Mouse (Mus musculus): ENCODE results near the gene Syn2.

Gene Syn2

DNA sequence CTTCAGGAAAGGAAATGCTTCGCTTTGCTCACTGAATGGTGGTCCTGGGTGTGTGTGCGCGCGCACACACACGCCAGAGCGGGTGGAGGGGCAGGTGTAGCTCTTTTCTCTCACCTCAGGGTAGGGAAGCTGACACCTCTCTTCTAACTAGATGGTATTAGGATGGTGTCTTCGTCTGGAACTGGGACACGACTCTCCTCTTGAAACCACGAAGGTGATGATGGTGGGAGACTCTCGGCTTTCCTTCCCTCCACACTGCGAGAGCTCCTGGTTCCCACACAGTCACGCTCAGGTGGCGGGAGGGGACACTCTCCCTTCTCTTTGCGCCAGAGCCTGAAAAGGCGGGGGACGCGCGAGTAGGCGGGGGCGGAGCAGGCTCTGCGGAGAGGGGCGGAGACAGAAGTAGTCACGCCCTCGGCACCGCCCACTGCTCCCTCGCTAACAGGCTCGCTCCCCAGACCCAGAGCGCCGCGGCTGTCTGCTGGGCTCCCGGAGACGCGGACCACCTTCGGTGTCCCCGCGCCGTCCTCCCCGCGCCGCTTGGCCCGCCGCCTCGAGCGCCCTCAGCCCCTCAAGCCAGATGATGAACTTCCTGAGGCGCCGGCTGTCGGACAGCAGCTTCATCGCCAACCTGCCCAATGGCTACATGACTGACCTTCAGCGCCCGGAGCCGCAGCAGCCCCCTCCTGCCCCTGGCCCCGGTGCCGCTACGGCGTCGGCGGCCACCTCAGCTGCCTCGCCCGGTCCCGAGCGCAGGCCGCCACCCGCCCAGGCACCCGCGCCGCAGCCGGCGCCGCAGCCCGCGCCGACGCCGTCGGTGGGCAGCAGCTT lies at the start of gene Syn2:
Gene Syn2 (plus strand): TSS at position 402 of the 831 bp plus-strand sequence.
- DNase-seq: peak; percentile 91

DNA sequence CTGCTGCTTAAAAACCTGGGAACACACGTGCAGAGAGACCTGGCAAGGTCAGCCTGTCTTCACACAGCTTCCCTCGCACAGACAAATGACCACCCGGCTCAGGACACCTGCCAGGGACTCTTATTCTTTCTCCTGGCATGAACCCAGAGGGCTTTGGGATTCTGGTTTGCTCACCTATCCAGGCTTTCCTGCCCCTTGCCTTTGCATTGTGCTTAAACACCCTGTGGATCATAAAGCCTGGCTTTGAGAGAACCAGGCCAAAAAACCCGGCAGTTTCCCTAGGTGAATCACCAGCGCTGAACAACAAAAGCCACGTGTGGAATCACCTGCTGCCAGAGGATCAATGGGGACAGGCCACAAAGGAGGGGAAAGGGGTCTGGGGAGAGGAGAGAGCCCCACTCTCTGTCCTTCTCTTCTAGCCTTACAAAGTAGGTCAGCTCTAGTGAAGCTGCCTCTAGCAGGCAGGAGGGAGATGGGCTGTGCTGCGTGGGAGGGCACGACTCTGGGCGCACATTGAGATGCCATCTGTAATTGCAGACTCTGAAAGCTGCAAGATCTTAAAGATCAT lies 49.3 kb upstream of the Syn2 start:
- peak; percentile 57 for DNase-seq

DNA sequence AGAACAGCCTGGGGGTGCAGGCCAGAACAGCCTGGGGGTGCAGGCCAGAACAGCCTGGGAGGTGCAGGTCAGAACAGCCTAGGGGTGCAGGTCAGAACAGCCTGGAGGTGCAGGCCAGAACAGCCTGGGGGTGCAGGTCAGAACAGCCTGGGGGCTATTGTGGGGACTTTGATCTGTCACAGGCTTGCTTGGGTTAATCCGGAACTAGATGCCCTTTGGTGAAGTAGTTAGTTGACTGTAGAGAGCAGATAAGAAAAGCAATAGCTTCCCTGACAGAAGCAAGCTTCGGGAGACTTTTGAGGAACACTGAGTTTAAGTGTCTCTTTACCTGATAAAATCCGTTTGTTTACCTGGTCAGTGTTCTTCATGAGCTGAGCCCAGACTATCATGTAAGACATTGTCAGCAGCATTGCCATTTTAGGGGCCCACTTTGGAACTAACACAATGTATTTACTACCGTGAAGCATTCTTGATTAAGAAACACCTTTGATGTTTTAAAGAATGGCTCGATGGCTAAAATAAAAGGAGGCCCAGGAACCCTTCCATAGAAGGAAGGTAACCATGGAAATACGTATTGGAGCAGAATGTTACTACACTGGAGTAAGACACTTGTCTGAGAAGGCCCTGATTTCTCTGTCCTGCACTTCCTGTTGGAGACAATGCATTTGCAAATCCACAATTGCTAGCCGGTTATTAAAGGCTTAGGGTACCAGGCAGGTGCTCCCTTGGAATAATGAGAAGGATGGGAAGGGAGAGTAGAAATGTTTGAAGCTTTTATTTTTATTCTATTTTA lies 46.2 kb upstream of the Syn2 start:
- no peak for DNase-seq

DNA sequence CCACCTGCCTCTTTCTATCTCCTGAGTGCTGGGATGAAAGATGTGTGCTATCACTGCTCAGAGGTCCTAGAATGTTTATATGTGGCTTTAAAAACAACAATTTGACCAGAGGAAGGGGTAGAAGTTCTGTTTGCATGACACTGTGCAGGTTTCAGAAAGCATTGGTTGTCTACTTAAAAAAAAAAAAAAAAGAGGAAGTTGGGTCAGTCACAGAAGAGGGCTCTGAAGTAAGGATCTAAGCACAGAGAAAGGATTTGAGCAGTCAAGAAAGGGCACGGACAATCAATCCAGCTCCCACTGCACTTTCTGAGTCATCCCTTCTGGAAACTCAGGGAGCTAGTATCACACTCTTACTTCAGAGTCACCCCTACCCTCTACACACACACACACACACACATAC lies 43.0 kb upstream of the Syn2 start:
- no peak for DNase-seq

DNA sequence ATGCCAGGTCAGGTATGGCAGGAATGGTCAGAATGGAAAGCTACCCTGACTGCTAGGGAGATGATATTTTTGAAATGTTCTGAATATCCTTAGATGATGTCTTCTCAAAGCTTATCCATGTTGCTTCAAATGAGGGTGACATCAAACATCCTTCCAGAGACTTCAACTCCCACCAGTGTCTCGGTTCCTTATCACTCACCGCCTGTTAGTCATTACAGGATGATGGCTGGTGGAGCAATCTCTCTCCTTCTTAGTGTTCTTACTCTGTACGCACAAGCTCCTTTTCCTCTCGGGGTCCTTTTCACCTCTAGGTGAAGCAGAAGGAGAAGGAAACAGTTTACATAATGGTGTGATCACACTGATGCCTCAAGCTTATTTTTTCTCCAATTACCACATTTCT lies 32.2 kb upstream of the Syn2 start:
- no peak for DNase-seq

DNA sequence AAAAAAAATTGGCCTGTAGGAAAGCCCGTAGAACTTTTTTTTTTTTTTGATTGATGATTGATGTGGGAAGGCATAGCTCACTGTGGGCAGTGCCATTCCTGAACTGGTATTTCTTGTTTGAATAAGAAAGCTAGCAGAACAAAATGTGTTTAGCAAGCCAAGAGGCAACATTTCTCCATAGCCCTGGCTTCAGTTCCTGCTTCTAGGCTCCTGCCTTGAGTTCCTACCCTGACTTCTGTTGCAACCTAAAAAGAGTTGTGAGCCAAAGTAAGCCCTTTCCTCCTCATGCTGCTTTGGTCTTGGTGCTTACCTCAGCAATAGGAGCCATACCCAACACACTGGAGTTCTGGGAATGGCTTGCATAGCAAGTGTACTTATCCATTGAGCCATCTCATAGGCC lies 23.3 kb upstream of the Syn2 start:
- DNase-seq: no peak

DNA sequence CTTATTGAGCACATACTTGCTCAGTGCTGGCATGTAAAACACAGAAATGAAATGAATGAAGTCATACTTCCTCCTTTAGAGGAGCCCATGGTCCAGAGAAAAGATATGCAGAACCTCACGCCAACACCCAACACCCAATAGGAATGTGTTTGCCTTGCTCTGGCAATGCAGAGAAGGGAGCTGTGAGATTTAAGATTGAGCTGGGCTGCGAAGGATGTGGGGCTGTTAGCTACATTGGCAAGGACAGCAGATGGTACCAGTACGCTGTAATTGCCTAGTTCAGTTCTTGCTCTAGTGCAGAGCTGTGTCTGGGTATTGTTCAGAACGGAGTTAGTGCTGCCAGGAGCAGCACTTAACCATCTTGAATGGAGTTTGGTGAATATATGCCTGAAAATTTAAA lies 12.5 kb upstream of the Syn2 start:
- DNase-seq: no peak

DNA sequence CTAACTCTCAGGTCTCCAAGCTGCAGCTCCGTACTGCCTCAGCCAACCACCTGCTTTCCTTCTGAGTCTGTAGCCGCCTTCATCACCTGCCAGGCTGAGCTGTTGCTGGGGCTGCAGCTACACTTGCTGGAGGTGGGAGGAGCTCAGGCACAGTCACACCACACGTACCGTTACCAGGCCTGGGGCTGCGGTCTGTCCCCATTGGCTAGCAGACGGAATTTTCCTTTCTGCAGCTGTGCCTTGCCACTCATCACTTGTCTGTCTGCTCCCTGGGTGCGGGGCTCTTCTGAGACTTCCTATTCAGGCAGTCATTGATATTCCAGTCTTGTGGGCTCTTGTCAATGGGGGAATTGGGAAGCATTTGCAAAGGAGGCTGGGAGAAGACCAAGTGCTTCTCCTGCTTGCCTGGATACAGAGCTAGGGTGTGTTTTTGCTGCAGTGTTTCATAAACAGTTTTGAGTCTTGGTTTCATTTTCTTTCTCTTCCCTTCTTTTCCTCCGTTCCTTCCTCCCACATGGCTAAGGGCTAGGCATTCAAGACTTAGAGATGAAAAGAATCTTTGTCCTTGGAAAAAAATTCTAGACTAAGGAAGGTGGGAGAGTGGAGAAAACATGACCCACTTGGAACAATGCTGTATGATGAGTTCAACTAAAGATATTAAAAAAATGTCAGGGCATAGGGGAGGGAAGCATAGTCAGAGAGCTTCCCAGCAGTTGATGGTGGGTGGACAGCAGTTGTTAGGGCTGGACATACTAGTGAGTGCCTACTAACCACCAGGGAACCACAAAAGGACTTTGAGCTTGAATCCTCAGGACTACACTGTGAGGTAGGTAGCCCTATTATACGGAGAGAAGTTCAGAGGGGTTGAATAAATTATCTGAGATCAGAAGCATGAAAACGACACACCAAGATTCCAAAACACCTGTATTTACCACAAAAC lies 11.2 kb upstream of the Syn2 start:
- DNase-seq: peak; percentile 59

DNA sequence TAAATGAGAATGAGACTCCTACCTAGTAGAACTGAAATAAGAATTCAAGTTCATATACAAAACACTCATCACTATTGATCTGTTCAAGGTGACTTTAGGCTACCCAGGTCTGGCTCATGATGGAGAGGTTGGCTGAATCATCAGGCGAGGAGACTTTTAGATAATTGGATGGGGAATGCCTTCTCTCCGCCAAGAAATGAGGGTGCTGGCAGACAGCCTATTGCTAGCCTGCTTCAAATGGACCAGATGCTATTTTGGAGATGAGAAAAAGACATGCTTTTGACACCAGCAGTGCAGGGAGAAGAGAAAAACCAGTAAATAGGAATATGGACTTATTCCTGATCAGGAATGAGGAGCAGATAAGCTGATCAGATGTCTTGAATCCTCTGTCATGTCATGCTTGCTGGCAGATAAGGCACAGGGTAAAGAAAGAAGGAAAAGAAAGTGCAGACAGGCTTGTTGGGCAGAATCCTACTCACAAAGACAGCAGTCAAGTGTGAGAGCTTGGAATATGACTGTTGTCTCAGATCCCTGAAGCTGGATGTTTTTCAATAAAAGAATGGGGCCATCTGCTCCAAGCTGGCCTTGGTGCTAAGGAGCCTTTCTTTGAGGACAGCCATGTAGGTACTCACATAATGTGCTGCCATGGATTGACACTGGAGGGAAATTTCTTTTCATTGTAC lies 9.9 kb upstream of the Syn2 start:
- DNase-seq: no peak

DNA sequence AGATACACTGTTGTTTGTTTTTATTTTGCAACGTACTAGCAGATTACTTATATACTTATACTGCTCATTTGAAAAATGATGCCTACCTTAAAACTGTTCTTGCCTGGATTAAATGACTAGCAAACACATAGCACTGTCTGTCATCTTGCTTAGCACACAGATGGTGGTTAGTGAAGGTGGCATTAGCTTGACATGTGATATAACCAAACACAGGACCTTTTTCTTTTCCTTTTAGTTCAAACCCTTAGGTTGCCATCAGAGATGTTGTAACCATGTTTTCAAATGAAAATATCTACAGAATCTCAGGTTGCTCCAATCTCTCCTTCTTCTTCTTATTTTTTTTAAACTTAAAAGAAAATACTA lies 9.4 kb upstream of the Syn2 start:
- DNase-seq: no peak

DNA sequence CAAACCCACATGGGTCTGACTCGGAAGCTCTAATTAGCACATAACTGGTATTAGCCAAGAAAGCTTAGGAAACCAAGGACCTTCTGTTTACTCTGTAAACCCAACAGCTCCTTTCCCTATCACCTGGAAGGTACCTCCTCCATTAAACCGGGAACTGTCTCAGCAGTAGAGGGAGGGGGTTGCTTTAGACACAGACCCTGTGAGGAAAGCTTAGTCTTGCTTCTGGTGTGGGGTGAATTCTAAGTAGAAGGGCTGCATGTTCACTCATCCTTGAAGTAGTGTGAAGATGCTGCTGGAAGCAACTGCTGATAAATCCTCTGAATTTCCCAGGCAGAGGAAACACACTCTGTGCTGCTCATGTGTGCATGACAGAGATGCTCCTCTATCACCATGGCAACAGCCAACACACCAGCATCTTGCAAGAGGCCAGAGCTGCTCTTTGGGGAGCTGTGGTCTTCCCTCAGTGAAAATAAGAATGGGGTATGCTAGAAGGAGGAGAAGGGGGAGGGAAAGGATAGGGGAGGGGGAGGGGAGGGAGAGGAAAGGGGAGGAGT lies 8.4 kb upstream of the Syn2 start:
- peak; percentile 74 for DNase-seq

DNA sequence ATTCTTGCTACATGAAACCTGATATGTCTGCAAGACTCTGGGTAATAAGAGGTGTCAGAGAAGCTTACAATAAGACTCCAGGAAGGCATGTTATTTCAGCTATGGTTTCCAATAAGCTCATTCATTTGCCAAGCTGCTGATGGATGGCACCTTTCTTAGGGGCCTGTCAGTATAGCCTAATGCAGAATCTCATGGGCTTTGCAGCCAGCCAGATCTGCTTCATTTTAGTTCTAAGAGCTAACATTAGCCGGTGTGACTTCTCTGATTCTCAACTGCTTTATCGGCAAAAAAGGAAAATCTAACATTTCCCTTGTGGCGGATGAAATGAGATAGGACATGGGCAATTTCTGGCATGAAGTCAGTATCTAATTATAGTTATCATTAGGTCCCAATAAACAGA lies 7.9 kb upstream of the Syn2 start:
- DNase-seq: no peak

DNA sequence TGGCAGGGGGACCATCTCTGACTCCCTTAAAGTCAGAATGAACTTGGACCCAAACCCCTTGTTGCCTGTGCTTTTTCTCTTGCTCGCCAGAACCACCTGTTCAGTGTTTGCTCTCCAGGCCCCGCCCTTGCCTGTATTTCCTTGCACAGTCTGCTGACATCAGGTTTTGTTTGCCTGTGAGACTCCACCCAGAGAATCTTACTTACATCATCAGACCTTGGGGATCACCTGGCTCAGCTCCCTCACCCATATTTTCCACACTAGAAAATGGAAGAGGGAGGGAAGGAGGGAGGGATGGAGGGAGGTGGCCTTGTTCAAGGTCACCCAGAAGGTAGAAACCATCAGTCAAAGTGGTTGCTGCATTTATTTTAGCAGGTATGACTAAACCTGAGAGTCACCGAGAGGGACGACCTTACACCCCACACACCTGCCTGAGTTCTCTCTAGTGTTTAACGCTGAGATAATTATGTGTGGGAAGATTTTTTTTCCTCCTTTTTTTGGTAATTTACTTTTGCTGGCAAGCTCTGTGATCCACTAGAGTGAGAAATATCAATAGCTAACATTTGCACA lies 7.4 kb upstream of the Syn2 start:
- no peak for DNase-seq

DNA sequence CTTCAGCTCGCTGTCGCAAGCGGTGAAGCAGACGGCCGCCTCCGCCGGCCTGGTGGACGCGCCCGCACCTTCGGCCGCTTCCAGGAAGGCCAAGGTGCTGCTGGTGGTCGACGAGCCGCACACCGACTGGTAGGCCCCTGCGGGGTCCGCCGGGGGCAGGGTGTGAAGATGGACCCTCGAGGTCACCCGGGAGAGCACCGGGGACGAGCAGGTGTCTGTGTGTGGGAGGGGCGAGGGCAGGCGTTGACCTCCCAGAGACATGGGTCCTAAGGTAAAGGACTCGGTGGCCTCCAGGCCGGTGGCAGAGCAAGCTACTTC lies 589 bp downstream of the Syn2 start:
- DNase-seq: no peak

DNA sequence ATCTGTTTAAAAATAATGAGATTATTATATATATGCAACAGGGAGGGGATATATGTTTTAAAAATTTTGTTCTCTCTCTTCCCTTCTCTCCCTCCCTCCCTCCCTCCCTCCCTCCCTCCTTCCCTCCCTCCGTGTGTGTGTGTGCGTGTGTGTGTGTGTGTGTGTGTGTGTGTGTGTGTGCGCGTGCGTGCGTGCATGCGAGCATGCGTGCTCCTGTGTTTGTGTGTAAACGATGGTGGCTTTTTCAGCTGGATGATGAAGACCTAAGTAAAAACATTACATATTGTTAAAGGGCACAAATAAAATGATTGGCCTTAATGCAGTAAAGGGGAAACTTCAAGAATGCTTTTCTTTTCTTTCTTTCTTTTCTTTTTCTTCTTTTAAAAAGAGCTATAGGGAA lies 1.5 kb downstream of the Syn2 start:
- no peak for DNase-seq

DNA sequence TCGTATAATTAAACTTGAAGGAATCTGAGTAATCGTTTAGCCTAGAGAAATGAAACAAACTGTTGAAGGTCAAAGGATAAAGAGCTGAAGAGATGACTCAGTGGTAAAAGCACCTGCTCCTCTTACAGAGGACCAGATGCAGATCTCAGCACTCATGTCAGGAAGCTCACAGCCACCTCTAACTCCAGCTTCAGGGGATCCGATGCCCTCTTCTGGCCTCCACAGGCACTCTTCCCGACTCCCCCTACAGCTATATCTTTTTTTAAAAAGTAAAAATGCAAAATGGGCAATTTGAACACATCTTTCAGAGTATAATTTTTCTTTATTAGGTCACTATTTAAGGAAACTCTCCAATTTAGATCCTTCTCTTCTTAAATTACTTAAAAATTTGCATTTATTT lies 6.7 kb downstream of the Syn2 start:
- DNase-seq: no peak

DNA sequence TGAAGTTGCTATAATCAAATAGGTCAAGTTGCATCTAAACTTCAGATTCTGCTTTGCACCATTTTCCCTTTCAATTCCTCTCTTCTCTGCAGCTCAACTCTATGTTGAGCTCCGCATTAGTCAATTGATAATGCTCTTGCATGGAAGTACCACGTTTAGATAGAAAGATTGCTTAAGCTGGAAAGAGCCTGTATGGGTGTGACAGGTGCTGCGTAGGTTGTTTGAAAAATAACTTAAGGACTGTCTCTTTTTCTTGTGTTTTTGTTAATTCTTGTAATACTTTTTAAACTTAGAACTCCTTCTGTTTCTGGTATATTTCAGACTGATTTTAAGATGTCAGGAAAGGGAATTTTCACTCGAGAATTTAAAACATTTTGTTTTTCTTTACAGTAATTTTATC lies 26.5 kb downstream of the Syn2 start:
- no peak for DNase-seq

DNA sequence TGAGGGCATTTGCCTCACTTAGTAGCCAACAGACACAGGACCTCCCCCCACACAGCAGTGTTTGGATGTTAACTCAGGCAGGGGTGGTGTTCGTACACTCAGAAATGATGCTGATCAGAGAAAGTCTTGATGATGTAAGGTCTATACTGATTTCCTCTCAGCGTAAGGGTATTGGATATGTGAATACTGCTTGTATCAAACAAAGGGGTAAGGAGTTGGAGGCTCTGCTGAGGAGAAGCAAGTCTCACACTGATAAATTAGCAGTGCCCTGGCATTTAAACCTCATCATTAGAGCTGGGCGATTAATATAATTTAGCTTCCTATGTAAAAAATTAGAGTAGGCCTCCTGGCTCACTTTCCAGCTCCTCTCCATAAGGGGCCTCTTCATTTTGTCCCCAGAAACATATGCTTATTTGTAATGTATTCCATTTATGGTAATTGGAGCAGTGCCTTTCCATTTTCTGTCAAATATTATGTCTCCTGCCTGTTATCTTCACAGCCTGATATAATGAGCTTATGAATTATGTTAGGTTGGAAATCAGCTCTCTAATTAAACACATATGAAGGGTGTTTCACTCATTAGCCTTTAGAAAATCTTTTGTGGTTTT lies 31.3 kb downstream of the Syn2 start:
- no peak for DNase-seq

DNA sequence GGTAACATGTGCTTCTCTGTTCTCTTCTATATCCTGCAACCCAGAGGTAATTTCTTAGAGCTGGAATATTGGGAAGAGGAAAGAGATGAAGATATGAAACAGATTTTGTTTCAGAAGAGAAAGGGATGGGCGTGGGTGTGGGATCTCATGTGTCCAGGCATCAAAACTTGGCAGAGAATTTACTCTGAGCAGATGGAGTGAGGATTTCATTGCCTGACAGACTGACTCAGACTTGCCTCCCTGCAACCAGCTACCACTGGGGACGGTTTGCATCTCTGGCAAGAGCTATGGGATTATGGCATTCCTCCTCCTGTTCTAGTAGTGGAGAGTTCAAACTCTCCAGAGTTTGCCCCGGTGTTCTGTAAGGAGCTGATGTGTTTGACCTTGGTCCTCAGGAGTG lies 34.2 kb downstream of the Syn2 start:
- DNase-seq: no peak

DNA sequence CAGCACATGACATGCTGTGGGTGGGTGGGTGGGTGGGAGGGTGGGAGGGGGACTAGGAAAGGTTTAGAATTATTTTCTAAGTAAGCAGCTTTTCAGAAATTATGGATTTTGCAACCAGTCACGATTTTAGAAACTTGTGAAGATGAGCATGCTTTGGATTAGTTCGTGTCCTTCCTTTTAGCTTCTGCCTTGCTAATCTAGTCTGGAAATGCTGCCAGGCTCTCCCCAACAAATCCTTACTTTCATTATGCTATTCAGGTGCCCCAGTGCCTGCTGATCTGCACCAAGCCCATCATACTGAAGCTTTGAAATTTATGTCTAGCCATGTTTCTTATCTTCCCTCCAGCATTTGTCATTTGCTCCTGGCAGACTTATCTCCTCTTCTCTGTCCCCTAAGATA lies 34.8 kb downstream of the Syn2 start:
- no peak for DNase-seq

DNA sequence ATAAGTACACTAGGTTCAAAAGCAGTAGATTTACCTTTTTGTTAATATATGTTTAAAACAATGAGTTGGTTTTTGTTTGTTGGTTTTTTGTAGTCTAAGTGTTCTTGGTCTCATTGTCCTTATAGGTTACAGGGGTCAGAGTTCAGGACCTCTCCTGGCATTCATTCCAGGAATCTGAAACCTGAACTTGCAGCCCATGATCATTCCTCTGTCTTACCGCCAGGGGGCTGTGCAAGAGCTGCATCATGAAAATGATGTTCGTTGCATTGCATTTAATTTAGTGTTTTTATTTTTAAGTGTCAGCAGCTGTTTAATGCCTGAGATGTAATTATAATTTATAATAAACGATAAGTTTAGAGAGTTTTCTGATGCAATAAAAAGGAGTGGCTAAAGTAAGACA lies 40.1 kb downstream of the Syn2 start:
- DNase-seq: peak; percentile 47
